Mouse (Mus musculus) midbrain, embryonic 16.5 days (tissue): Measurements from ENCODE around the gene Arhgap1. TPM values are rescaled to one million over a fixed set of nuclear protein-coding genes. Genes with fewer than 3 reads are reported as not detected.
"Not testable (repeated sequence)": the region's sequence is repeated elsewhere in the genome, so short reads cannot be mapped to it uniquely, and the experiment has no call there.

Experiments
- ATAC-seq: fragments of 200-750 bp; cut with Nextera tagmentation; 2 replicates; pipeline ENCODE4 v1.8.0; 2017; ENCODE audit warnings: moderate TSS enrichment
- H3K27ac ChIP-seq: fragments of 300-500 bp; sonication (generic); 2 replicates; pipeline ENCODE4 v1.5.1; 2014; ENCODE audit warnings: mild to moderate bottlenecking, low read length, mixed read lengths
- H3K27me3 ChIP-seq: fragments of 300-500 bp; sonication (generic); 2 replicates; pipeline ENCODE4 v1.6.1; 2014; ENCODE audit warnings: low read depth, low read length, mixed read lengths; ENCODE audit not compliant: control insufficient read depth, insufficient read depth
- H3K36me3 ChIP-seq: fragments of 300-500 bp; sonication (generic); 2 replicates; pipeline ENCODE4 v1.6.1; 2014; ENCODE audit warnings: mild to moderate bottlenecking, low read length, moderate library complexity, mixed read lengths; ENCODE audit not compliant: control insufficient read depth, insufficient read depth
- H3K4me1 ChIP-seq: fragments of 300-500 bp; sonication (generic); 2 replicates; pipeline ENCODE4 v1.6.1; 2014; ENCODE audit warnings: mild to moderate bottlenecking, low read length, mixed read lengths; ENCODE audit not compliant: control insufficient read depth, insufficient read depth
- H3K4me2 ChIP-seq: fragments of 300-500 bp; sonication (generic); 2 replicates; pipeline ENCODE4 v1.6.1; 2014; ENCODE audit warnings: mild to moderate bottlenecking, low read length, mixed read lengths
- H3K4me3 ChIP-seq: fragments of 300-500 bp; sonication (generic); 2 replicates; pipeline ENCODE4 v1.5.1; 2014; ENCODE audit warnings: low read depth, mild to moderate bottlenecking, low read length, moderate library complexity, mixed read lengths
- H3K9ac ChIP-seq: fragments of 300-500 bp; sonication (generic); 2 replicates; pipeline ENCODE4 v1.6.1; 2014; ENCODE audit warnings: low read depth, low read length, mixed read lengths
- H3K9me3 ChIP-seq: fragments of 300-500 bp; sonication (generic); replicated peaks from 2 replicates; pipeline ENCODE4 v1.6.1; 2014; ENCODE audit warnings: mild to moderate bottlenecking, low read length, mixed read lengths; ENCODE audit not compliant: control insufficient read depth, poor library complexity, severe bottlenecking
- WGBS: fragments of 180-500 bp; shearing (Covaris S2); extraction: QIAGEN DNeasy Blood & Tissue Kit; methylation state at CpG from one replicate; pipeline ENCODE4 v1.1.7; 2014; 5-methylcytosine and 5-hydroxymethylcytosine counted together
- polyA plus RNA-seq: library from polyadenylated mRNA; unstranded; fragments of >200 nt; fragmentation: Nextera tagmentation; extraction: Ambion mirVana; gene quantifications from 2 replicates; pipeline ENCODE4 v1.2.1, GENCODE M21; 2015

Arhgap1 gene
- polyA plus RNA-seq: 95.9 and 97.1 TPM in 2 replicates

DNA sequence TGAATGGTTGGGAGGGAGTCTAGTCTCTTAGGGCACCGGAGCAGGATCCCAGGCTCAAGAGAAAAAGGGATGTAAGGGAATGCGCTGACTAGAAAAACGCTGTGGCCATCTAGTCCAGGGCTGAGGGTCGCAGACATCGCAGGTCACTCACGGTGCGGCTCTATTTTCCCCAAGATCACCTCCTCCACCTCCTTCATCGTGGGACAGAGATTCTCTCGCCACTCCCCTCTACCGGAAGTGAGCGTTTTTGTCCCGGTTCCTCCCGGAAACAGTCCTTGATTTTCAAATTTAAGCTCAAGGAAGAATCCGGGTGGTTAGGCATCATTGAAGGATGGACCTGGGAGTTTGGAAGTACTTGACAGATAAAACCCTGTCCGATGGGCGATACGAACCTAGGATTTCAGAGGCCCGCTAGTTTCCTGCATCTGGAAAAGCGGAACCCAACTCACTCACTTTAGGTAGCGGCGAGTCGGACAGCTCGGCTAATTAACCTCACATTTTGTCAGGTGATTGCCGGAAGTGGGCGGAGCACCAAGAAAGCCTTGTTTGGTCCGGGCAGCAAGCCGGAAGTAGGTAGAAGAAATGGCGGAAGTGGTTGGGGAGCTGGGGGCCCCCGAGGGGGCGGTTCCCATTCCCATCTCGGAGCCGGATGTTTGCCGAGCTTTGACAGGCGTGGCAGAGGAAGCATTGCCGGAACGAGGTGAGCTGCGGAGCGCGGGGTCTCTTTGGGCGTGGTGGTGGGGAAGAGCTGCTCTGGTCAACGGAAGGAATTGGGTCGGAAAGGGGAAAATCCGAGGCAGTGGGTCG lies at the start of gene Arhgap1, which contains the start of gene Zfp408:
Gene Arhgap1, plus strand, starts transcription at position 308 of the 807 bp plus-strand sequence.
Gene Zfp408, minus strand, starts transcription at position 239 of the 807 bp plus-strand sequence.
- Histone ChIP-seq H3K4me2 (peak within 1 kb of the TSS; percentile 100), H3K4me1 (peaks cover 32% of the 10 kb centered on the region), H3K9me3 (no peaks in the 10 kb centered on the region), H3K27ac (peak within 1 kb of the TSS; percentile 91), H3K9ac (peak within 1 kb of the TSS; percentile 96), H3K36me3 (peaks cover 32% of the 10 kb centered on the region), H3K4me3 (peak within 1 kb of the TSS; percentile 96), H3K27me3 (no peaks in the 10 kb centered on the region)
- ATAC-seq: peak; percentile 95
- under 1% methylated on average over 44 of the region's 44 CpGs for WGBS

DNA sequence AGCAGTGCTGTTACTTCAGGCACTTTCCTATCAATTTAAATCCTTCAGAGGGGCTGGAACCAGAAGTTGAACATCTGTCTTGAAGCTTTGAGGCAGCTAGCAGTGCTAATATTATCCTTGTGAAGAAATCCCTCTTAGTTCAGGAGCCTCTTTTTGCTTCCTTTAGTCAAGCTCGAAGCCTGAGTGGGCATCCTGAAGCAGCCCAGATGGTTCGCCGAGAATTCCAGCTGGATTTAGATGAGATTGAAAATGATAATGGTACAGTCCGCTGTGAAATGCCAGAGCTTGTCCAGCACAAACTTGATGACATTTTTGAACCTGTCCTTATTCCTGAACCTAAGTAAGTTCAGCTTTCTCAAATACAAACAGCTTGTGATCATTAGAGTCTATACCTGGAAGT lies 49.2 kb upstream of the Arhgap1 start:
- Histone ChIP-seq H3K27me3 (no peaks in the 10 kb centered on the region), H3K4me2 (no peak overlapping the region), H3K36me3 (peaks cover 44% of the 10 kb centered on the region), H3K27ac (no peak overlapping the region), H3K9ac (no peak overlapping the region), H3K9me3 (no peaks in the 10 kb centered on the region), H3K4me3 (no peak overlapping the region), H3K4me1 (no peaks in the 10 kb centered on the region)
- no peak for ATAC-seq
- 96% methylated on average over 4 of the region's 4 CpGs for WGBS

DNA sequence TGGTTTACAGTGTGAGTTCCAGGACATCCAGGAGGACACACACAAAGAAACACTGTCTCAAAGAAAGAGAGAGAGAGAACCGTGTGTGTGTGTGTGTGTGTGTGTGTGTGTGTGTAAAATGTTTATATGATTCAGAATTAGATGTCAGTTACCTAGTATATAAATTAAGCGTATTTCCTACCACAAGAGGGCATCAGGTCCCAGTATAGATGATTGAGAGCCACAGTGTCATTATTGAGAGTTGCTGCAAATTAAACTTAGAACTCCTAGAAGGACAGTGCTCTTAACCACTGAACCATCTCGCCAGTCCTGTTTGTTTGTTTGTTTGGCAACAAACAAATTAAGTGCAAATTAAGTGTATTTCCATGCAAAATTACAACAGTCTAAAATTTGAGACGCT lies 47.3 kb upstream of the Arhgap1 start:
- H3K4me3 ChIP-seq: no peak overlapping the region
- no peak overlapping the region for H3K9ac ChIP-seq
- no peaks in the 10 kb centered on the region for H3K27me3 ChIP-seq
- peaks cover 40% of the 10 kb centered on the region for H3K36me3 ChIP-seq
- no peaks in the 10 kb centered on the region for H3K9me3 ChIP-seq
- no peak overlapping the region for H3K4me2 ChIP-seq
- ATAC-seq: no peak
- WGBS: 95% methylated on average over 4 of the region's 4 CpGs
- no peak overlapping the region for H3K27ac ChIP-seq
- no peaks in the 10 kb centered on the region for H3K4me1 ChIP-seq

DNA sequence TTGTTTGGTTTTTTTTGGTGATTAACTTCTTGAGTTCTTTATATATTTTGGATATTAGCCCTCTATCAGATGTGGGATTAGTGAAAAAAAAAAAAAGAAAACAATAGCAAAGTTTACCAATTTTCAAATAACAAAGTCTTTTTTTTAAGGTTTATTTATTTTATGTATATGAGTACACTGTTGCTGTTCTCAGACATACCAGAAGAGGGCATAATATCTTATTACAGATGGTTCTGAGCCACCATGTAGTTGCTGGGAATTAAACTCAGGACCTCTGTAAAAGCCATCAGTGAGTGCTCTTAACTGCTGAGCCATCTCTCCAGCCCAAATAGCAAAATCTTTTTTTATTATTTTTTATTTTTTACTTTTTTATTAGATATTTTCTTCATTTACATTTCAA lies 40.3 kb upstream of the Arhgap1 start:
- H3K9ac ChIP-seq, H3K4me2 ChIP-seq, H3K9me3 ChIP-seq, H3K27ac ChIP-seq, H3K27me3 ChIP-seq, H3K4me1 ChIP-seq, H3K4me3 ChIP-seq, ATAC-seq: not testable (repeated sequence)
- peaks cover 28% of the 10 kb centered on the region for H3K36me3 ChIP-seq

DNA sequence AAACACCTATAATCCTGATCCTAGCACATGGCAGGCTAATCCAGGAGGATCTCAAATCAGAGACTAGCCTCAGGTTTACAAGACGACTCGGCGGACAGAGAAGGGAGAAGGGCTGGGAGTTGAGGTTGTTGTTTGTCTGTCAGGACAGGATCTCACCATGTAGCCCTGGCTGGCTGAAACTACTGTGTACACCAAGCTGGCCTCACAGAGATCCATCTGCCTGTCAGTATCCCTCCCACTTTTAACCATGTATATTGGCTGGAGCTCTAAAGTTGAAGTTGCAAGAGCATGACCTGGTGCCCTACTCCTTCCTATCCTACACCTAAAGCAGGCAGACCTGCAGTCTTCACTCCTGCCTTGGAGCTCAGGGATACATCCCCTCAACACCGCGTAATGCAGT lies 27.3 kb upstream of the Arhgap1 start:
- Histone ChIP-seq H3K36me3 (peaks cover 34% of the 10 kb centered on the region), H3K4me3 (no peak overlapping the region), H3K9ac (no peak overlapping the region), H3K27me3 (no peaks in the 10 kb centered on the region), H3K4me1 (no peaks in the 10 kb centered on the region), H3K9me3 (no peaks in the 10 kb centered on the region), H3K4me2 (no peak overlapping the region), H3K27ac (no peak overlapping the region)
- WGBS: 96% methylated on average over 5 of the region's 5 CpGs
- ATAC-seq: no peak

DNA sequence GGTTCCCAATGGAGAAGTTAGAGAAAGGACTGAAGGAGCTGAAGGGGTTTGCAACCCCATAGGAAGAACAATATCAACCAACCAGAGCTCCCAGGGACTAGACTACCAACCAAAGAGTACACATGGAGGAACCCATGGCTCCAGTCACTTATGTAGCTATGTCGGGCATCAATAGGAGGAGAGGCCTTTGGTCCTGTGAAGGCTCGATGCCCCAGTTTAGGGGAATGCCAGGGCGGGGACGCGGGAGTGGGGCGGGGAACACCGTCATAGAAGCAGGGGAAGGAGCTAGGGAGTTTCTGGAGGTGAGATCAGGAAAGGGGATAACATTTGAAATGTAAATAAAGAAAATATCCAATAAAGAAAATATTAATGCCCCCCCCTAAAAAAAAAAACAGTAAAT lies 26.3 kb upstream of the Arhgap1 start:
- H3K9ac ChIP-seq, H3K9me3 ChIP-seq, H3K4me2 ChIP-seq, H3K4me1 ChIP-seq, ATAC-seq, H3K27me3 ChIP-seq, H3K27ac ChIP-seq, H3K4me3 ChIP-seq: not testable (repeated sequence)
- peaks cover 29% of the 10 kb centered on the region for H3K36me3 ChIP-seq
- WGBS: 97% methylated on average over 7 of the region's 7 CpGs

DNA sequence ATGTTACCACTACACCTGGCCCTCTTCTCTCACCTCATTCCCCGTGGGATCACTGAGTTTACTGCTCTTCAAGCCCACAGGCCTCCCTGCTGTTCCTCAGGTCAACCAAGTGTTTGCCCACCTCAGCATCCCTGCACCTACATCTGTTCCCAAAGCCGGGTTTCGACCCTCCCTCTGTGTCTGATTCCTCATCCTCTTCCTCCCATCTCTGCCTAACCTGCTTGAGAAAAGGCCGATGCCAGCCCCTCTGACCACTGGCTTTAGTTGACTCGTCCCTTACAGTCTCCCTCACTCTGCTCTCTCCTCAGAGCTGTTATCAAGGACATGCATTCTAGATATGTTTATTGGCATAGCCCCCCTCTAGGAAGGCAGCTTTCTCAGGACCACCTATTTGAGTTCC lies 22.2 kb upstream of the Arhgap1 start:
- H3K9me3 ChIP-seq: no peaks in the 10 kb centered on the region
- WGBS: 82% methylated on average over 5 of the region's 5 CpGs
- no peak overlapping the region for H3K4me2 ChIP-seq
- no peak for ATAC-seq
- no peak overlapping the region for H3K4me3 ChIP-seq
- H3K27ac ChIP-seq: no peak overlapping the region
- no peak overlapping the region for H3K9ac ChIP-seq
- H3K27me3 ChIP-seq: no peaks in the 10 kb centered on the region
- peaks cover 5% of the 10 kb centered on the region; the same call in 1 of the 2 replicates for H3K36me3 ChIP-seq
- H3K4me1 ChIP-seq: no peaks in the 10 kb centered on the region

DNA sequence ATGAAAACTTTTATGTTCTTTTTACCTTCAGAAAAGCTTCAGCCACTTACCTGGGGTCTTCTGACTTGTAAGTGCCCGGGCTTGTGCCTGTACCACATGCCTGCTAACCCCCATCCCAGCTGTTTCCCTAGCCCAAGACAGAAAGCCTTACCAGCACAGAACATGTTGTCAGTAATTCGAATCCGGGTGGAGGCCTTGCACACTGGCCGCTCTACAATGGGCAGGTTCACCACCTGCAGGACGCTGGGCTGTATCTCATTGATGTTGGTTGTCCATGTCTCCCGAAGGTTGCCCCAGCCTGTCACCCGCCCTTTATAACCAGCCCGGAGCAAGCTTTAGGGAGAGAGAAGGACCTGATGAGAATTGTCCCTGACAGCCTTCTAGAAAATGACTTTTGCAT lies 21.5 kb upstream of the Arhgap1 start:
- H3K9ac ChIP-seq: no peak overlapping the region
- H3K9me3 ChIP-seq: no peaks in the 10 kb centered on the region
- no peak for ATAC-seq
- WGBS: 93% methylated on average over 8 of the region's 8 CpGs
- no peak overlapping the region for H3K4me3 ChIP-seq
- H3K4me2 ChIP-seq: no peak overlapping the region
- H3K27me3 ChIP-seq: no peaks in the 10 kb centered on the region
- H3K27ac ChIP-seq: no peak overlapping the region
- 0 out of 2 replicates have a peak, but pooled peaks cover 4% of the 10 kb centered on the region for H3K36me3 ChIP-seq
- H3K4me1 ChIP-seq: no peaks in the 10 kb centered on the region

DNA sequence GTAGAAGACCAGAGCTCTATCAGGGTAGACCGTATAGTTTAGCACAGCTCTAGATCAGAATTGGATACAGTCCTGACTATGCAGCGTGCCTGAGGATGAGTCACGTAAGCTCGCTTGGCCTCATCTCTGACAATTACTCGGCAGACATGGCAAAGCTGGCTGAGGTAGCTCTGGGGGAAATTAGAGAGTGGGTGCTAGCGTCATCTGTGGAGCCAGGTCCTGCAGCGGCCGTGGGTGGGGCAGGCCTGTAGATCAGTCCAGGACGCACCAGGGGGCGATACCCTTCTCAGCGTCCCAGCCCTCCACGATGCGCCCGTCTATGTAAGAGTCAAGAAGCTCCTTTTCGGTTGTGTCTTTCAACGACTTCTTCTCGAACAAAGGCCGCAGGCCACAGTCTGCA lies 20.0 kb upstream of the Arhgap1 start:
- no peaks in the 10 kb centered on the region for H3K4me1 ChIP-seq
- H3K4me2 ChIP-seq: no peak overlapping the region
- no peaks in the 10 kb centered on the region for H3K36me3 ChIP-seq
- WGBS: 86% methylated on average over 18 of the region's 18 CpGs
- H3K9me3 ChIP-seq: no peaks in the 10 kb centered on the region
- H3K4me3 ChIP-seq: no peak overlapping the region
- no peak overlapping the region for H3K27ac ChIP-seq
- no peak overlapping the region for H3K9ac ChIP-seq
- no peak for ATAC-seq
- H3K27me3 ChIP-seq: no peaks in the 10 kb centered on the region
